Mouse (Mus musculus): ENCODE measurements around the gene Slc26a5. TPM values are rescaled to one million over a fixed set of nuclear protein-coding genes. Genes with fewer than 3 reads are reported as not detected.

The Slc26a5 gene
- polyA plus RNA-seq, 1 experiment from 2014 or later = 0.20 TPM

DNA sequence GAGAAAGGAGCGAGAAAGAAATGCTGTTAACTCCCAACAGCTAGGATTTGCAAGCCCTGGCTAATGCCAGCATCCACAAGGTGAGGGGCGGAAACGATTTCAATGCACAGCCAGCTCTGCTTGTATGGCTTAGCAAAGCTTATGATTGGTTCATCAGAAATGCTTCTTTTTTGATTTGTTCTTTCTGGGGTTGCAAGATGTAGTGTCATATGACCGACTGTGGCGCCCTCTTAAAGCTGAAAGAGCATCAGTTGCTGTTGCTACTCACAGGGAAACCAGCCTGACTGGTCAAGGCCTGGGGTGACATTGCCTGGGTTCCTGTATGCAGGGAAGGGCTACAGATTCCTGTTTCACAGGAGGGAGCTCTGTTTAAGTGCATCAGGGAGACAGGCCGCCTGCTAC, 908 bp upstream of the Slc26a5 start:
- Histone ChIP-seq H3K4me2 (peak overlapping the region; percentile 69), H3K27me3 (peaks cover 10% of the 10 kb centered on the region; the same call in 1 of the 2 replicates), H3K4me3 (replicated peaks) (no peak overlapping the region), H3K27ac (no peak overlapping the region), H3K4me1 (replicated peaks) (peaks cover 14% of the 10 kb centered on the region), H3K36me3 (no peaks in the 10 kb centered on the region), H3K9me3 (no peaks in the 10 kb centered on the region), H3K9ac (replicated peaks) (no peak overlapping the region)
- no peak for ATAC-seq (ENCODE audit: insufficient number of reproducible peaks, insufficient read depth, low FRiP score, low TSS enrichment, low read depth)
- WGBS = 10% methylated on average over 6 of the region's 6 CpGs

- H3K4me1 ChIP-seq (replicated peaks) = no peaks in the 10 kb centered on the region
- WGBS = 85% methylated on average over 7 of the region's 7 CpGs
- H3K27me3 ChIP-seq = no peaks in the 10 kb centered on the region
- no peaks in the 10 kb centered on the region for H3K36me3 ChIP-seq
- H3K27ac ChIP-seq = no peak overlapping the region
- H3K4me2 ChIP-seq = no peak overlapping the region
- H3K4me3 ChIP-seq (replicated peaks) = no peak overlapping the region
- no peaks in the 10 kb centered on the region for H3K9me3 ChIP-seq
- H3K9ac ChIP-seq (replicated peaks) = no peak overlapping the region
- no peak for ATAC-seq (ENCODE audit: insufficient number of reproducible peaks, insufficient read depth, low FRiP score, low TSS enrichment, low read depth)
Measured at GRCm38 (mm10) chr5:21858653-21859052, 6.8 kb downstream of the Slc26a5 start.

- no peaks in the 10 kb centered on the region for H3K9me3 ChIP-seq
- ATAC-seq (ENCODE audit: insufficient number of reproducible peaks, insufficient read depth, low FRiP score, low TSS enrichment, low read depth) = no peak
- no peaks in the 10 kb centered on the region for H3K4me1 ChIP-seq (replicated peaks)
- no peaks in the 10 kb centered on the region for H3K27me3 ChIP-seq
- H3K4me3 ChIP-seq (replicated peaks) = no peak overlapping the region
- no peaks in the 10 kb centered on the region for H3K36me3 ChIP-seq
- H3K27ac ChIP-seq = no peak overlapping the region
- 65% methylated on average over 10 of the region's 10 CpGs for WGBS
- no peak overlapping the region for H3K9ac ChIP-seq (replicated peaks)
- no peak overlapping the region for H3K4me2 ChIP-seq
Measured at GRCm38 (mm10) chr5:21851679-21852340, 13.6 kb downstream of the Slc26a5 start.

GRCm38 (mm10) chr5:21847438-21847837, 18.0 kb downstream of the Slc26a5 start:
- no peak overlapping the region for H3K27ac ChIP-seq
- no peaks in the 10 kb centered on the region for H3K36me3 ChIP-seq
- H3K9ac ChIP-seq (replicated peaks) = no peak overlapping the region
- no peak overlapping the region for H3K4me3 ChIP-seq (replicated peaks)
- no peak overlapping the region for H3K4me2 ChIP-seq
- H3K9me3 ChIP-seq = no peaks in the 10 kb centered on the region
- WGBS = 57% methylated on average over 6 of the region's 6 CpGs
- no peak for ATAC-seq (ENCODE audit: insufficient number of reproducible peaks, insufficient read depth, low FRiP score, low TSS enrichment, low read depth)
- no peaks in the 10 kb centered on the region for H3K27me3 ChIP-seq
- no peaks in the 10 kb centered on the region for H3K4me1 ChIP-seq (replicated peaks)

GRCm38 (mm10) chr5:21846616-21847290, 18.7 kb downstream of the Slc26a5 start:
- Histone ChIP-seq H3K4me1 (replicated peaks) (no peaks in the 10 kb centered on the region), H3K36me3 (no peaks in the 10 kb centered on the region), H3K9ac (replicated peaks) (no peak overlapping the region), H3K27me3 (no peaks in the 10 kb centered on the region), H3K4me2 (no peak overlapping the region), H3K27ac (no peak overlapping the region), H3K9me3 (no peaks in the 10 kb centered on the region), H3K4me3 (replicated peaks) (no peak overlapping the region)
- WGBS = 85% methylated on average over 20 of the region's 20 CpGs
- ATAC-seq (ENCODE audit: insufficient number of reproducible peaks, insufficient read depth, low FRiP score, low TSS enrichment, low read depth) = no peak

- ATAC-seq (ENCODE audit: insufficient number of reproducible peaks, insufficient read depth, low FRiP score, low TSS enrichment, low read depth) = no peak
- Histone ChIP-seq H3K4me3 (replicated peaks) (no peak overlapping the region), H3K9ac (replicated peaks) (no peak overlapping the region), H3K4me1 (replicated peaks) (no peaks in the 10 kb centered on the region), H3K27ac (no peak overlapping the region), H3K4me2 (no peak overlapping the region), H3K9me3 (no peaks in the 10 kb centered on the region), H3K27me3 (no peaks in the 10 kb centered on the region), H3K36me3 (no peaks in the 10 kb centered on the region)
- 71% methylated on average over 4 of the region's 4 CpGs for WGBS
Measured at GRCm38 (mm10) chr5:21844676-21845075, 20.7 kb downstream of the Slc26a5 start.

DNA sequence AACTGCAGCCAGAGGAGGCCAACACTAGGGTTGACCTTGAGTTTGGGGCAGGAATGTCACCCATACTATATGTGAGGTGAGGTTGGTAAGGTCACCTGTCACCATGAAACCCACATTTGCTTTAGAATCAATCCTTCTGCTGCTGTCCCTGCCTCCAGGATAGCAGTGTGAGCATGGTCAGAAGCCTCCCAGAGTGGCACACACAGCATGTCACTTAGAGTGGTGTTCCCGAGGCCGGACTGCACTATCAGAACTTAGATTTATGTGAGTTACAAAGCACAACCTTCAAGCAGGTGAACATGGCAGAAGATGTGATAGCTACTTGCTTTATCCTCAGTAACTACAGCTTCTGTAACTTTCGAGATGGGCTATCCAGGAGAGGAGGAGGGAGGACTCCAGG, 33.6 kb downstream of the Slc26a5 start:
- WGBS = 74% methylated on average over 3 of the region's 3 CpGs

GRCm38 (mm10) chr5:21828855-21829254, 36.5 kb downstream of the Slc26a5 start:
- WGBS = 75% methylated on average over 4 of the region's 4 CpGs
- ATAC-seq (ENCODE audit: insufficient number of reproducible peaks, insufficient read depth, low FRiP score, low TSS enrichment, low read depth) = no peak
- no peak overlapping the region for H3K4me3 ChIP-seq (replicated peaks)

More for the DNA sequence above, 33.6 kb downstream of the Slc26a5 start:
- no peaks in the 10 kb centered on the region for H3K36me3 ChIP-seq
- ATAC-seq (ENCODE audit: insufficient number of reproducible peaks, insufficient read depth, low FRiP score, low TSS enrichment, low read depth) = no peak
- no peak overlapping the region for H3K4me3 ChIP-seq (replicated peaks)
- no peak overlapping the region for H3K9ac ChIP-seq (replicated peaks)
- no peaks in the 10 kb centered on the region for H3K4me1 ChIP-seq (replicated peaks)
- H3K4me2 ChIP-seq = no peak overlapping the region
- H3K27me3 ChIP-seq = no peaks in the 10 kb centered on the region
- no peaks in the 10 kb centered on the region for H3K9me3 ChIP-seq
- H3K27ac ChIP-seq = no peak overlapping the region

GRCm38 (mm10) chr5:21827643-21828042, 37.8 kb downstream of the Slc26a5 start:
- H3K9ac ChIP-seq (replicated peaks) = no peak overlapping the region
- no peaks in the 10 kb centered on the region for H3K9me3 ChIP-seq
- no peaks in the 10 kb centered on the region for H3K36me3 ChIP-seq
- no peaks in the 10 kb centered on the region for H3K4me1 ChIP-seq (replicated peaks)
- ATAC-seq (ENCODE audit: insufficient number of reproducible peaks, insufficient read depth, low FRiP score, low TSS enrichment, low read depth) = no peak
- no peak overlapping the region for H3K4me2 ChIP-seq
- H3K27ac ChIP-seq = no peak overlapping the region
- H3K27me3 ChIP-seq = no peaks in the 10 kb centered on the region
- no peak overlapping the region for H3K4me3 ChIP-seq (replicated peaks)
- 12% methylated on average over 6 of the region's 6 CpGs for WGBS

More at GRCm38 (mm10) chr5:21828855-21829254, 36.5 kb downstream of the Slc26a5 start:
- no peaks in the 10 kb centered on the region for H3K4me1 ChIP-seq (replicated peaks)
- H3K27me3 ChIP-seq = no peaks in the 10 kb centered on the region
- no peaks in the 10 kb centered on the region for H3K36me3 ChIP-seq
- no peak overlapping the region for H3K27ac ChIP-seq
- H3K4me2 ChIP-seq = no peak overlapping the region
- no peaks in the 10 kb centered on the region for H3K9me3 ChIP-seq
- H3K9ac ChIP-seq (replicated peaks) = no peak overlapping the region

DNA sequence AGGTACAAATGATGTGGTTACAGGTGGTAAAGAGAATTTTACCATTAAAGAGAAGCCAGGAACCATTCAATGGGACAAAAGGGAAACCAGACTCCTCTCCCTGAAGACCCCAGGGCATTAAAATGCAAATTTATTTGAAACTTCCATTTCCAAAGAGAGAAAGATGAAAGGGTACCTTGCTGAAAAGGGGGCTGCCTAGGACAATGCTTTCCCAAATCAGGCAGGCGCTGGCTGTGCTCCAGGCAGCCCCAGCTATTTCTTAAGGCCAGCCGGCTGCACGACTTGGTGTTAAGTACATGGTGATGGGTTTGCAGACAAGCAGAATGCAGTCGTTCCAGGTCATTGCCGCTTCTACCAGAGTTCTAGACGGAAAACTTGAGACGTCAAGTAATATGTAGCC, 39.0 kb downstream of the Slc26a5 start:
- WGBS = 47% methylated on average over 7 of the region's 7 CpGs
- no peaks in the 10 kb centered on the region for H3K9me3 ChIP-seq
- no peak overlapping the region for H3K27ac ChIP-seq
- no peaks in the 10 kb centered on the region for H3K27me3 ChIP-seq
- no peak overlapping the region for H3K4me2 ChIP-seq
- H3K4me1 ChIP-seq (replicated peaks) = no peaks in the 10 kb centered on the region
- no peak for ATAC-seq (ENCODE audit: insufficient number of reproducible peaks, insufficient read depth, low FRiP score, low TSS enrichment, low read depth)
- no peak overlapping the region for H3K9ac ChIP-seq (replicated peaks)
- H3K36me3 ChIP-seq = no peaks in the 10 kb centered on the region
- H3K4me3 ChIP-seq (replicated peaks) = no peak overlapping the region

DNA sequence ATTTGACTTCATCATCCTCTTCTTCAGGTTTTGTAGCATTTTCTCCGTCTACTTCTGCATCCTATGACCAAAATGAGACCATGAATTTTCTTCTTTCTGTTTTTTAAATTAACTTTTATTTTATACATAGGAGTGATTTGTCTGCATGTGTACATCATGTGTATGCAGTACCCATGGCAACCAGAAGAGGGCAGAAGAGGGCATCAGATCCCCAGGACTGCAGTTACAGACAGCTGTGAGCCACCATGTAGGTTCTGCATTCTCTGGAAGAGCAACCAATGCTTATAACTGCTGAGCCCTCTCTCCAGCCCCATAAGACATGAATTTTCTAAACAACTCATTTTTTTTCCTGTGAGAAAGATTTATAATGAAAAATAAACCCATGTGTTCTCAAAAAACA, 51.4 kb downstream of the Slc26a5 start:
- peaks cover 3% of the 10 kb centered on the region; the same call in 1 of the 2 replicates for H3K4me1 ChIP-seq (replicated peaks)
- no peaks in the 10 kb centered on the region for H3K9me3 ChIP-seq
- no peak overlapping the region for H3K4me2 ChIP-seq
- no peak overlapping the region for H3K4me3 ChIP-seq (replicated peaks)
- WGBS = 39% methylated on average over 1 of the region's 1 CpGs
- no peaks in the 10 kb centered on the region for H3K27me3 ChIP-seq
- no peak overlapping the region for H3K27ac ChIP-seq
- ATAC-seq (ENCODE audit: insufficient number of reproducible peaks, insufficient read depth, low FRiP score, low TSS enrichment, low read depth) = no peak
- H3K36me3 ChIP-seq = no peaks in the 10 kb centered on the region
- H3K9ac ChIP-seq (replicated peaks) = no peak overlapping the region

Data from limb, embryonic 12.5 days (tissue).